Mouse (Mus musculus) CD4-positive, CD25-positive, alpha-beta regulatory T cell, adult 2 months (primary cell): ENCODE results near the gene Fry.

Experiments used
- DNase-seq: peaks from one replicate; pipeline ENCODE4 v3.0.0-alpha.2; 2012; ENCODE audit warnings: low read depth, low spot score

Fry gene

DNA sequence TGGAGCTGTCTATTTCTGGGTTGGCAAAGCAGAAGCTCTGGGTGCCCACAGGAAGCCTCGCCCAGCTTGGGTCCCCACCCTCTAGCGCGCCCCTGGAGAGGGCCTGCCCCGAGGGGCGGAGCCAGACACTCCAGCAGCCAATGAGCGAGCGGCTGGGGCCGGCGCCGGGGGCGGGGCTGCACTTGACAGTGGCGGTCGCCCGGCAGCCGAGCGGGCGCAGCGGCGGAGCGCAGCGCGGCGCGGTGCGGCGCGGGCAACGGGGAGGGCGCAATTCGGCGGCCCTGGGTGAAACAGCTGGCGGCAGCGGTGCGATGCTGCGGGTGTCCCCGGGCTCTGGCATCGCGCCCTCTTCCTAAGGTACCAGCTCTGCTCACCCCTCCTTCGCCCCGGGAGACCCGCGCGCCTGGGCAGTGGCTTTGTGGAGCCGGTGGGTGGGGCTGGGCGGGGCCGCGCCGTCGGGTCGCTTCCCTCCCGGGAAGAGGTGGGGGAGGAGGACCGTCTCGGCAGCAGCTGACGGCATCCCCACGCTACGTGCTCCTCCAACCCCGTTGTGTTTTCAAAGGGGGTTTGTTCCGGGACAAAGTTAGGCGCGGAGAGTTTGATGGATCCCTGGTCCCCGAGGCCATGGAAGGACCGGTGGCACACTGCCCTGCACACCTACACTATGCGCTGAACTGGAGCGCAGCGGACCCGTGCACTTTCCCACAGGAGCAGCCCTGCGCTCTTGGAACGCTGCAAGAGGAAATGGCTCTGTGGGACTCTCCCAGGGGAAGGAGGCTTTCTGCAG, at the start of gene Fry:
TSS of gene Fry (plus strand) at position 191 of the 787 bp plus-strand sequence.
- DNase-seq = peak; percentile 96

DNA sequence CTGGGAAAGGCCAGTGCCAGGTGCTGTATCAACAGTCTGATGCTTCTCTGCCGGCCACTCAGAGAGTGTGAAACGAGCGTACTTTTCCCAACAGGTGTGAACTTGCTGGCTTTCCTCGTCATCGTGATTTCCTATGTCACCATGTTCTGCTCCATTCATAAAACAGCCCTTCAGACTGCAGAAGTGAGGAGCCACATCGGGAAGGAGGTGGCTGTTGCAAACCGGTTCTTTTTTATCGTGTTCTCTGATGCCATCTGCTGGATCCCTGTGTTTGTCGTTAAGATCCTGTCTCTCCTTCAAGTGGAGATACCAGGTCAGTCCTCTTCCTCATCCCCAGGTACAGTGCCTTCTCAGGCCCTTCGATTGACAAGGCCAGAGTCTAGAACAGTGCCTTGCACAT, 48.4 kb upstream of the Fry start:
- no peak for DNase-seq

DNA sequence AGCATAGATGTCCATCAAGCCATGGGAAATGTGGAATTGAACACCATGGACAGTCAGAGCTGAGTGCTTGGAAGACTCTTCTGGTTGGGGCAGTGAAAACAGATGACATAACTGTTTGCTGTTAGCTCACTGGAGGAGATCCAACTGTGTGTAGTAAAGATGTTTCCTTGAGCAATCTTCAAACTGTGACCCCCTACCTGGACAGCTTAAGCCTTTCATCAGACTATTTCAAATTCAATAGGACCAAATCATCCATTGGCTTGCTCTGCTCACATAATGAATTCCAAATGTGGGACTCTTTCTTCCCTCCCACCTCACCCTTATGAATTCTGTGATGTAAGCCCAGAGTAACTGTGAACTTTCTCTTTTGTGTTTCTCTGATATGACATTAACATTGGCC, 46.7 kb upstream of the Fry start:
- no peak for DNase-seq

DNA sequence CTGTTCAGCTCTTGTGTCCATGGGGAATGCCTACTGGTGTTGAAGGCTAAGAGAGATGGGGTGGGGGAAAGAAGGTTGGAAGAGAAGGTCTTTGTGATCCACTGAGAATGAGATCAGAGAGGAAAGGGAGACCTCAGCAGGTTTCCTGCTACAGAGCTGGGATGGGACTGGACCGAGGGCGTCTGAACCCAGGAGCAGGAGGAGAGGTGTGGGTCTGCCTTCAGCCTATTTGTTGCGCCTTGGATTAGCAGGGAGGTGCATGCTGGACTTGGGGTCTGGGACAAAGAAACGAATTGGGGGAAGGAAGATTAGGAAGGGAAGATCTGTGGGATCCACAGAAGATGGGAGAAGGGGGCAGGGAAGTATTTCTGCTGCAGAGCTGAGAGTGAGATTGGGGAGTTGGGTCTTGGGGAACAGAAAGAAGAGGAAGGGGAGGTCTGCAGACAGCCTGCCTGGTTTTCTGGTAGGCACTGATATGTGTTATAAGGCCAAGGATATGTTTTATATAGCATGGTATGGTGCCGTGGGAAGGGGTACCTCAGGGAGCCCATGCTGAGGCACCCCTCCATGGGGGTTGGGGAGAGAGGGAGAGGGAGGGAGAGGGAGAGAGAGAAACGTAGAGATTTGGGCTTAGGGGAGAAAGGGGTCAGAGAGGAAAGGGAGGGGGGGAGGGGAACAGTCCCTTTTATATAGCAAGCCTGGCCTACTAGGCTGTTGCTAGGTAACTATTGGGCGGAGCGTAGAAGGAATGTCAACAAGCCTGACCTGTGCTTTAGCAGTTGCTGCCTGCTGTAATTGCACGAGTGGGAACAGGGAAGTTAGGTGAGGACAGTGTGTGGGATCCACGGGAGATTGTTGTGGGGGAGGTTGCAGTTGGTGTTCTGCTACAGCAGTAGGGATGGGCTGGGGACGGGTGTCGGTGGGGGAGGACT, 38.3 kb upstream of the Fry start:
- DNase-seq = no peak

DNA sequence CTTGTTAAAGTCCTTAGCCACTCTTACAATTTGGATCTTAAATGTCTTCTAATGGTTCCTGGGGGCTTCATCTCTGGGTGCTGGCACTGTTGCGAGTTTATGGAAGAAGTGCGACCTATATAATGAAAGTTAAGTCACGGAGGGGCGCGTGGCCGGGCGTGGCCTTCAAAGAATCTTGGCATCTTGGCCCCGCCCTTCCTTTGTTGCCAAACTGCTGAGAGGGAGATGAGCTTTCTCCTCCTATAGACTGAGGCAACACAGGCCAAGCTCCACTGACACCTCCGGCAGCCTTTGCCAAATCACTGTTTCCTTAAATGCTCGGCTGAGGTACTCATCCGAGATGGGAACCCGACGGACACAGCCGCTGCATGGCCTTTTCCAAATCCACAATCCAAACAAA, 35.7 kb upstream of the Fry start:
- DNase-seq = no peak

DNA sequence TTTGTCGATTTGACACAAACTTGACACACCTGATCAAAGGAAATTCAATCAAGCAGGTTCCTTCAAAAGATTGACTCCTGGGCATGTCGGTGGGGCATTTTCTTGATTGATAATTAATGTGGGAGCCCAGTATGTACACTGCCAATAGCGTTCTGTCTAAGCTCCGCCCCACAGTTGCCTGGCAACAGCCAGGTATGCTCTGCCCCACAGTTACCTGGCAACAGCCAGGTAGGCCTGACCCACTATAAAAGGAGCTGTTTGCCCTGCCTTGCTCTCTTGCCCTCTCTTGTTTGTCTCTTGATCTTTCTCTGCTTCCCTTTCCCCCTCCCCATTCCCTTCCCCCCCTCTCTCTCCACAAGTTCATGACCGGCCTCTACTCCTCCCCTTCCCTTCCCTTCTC, 35.3 kb upstream of the Fry start:
- DNase-seq = no peak

DNA sequence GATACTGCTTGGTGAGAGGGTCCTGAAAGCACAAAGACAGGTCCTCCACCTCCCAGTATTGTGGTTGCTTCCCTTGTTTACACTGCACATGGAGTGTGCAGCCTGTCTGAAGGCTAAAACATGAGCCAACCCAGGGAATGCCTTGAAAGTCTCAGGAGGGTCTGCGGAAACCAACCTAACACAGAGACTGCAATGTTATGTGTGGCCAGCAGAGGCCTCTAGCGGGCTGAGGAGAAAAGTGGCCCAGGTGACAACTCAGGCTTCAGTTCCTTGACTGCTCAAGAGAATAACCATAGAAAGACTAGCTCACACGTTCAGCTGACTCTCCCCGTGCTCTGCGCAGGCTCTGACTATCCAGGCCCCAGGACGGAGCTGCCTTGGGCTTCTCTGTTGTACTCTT, 20.8 kb upstream of the Fry start:
- peak; percentile 74 for DNase-seq

DNA sequence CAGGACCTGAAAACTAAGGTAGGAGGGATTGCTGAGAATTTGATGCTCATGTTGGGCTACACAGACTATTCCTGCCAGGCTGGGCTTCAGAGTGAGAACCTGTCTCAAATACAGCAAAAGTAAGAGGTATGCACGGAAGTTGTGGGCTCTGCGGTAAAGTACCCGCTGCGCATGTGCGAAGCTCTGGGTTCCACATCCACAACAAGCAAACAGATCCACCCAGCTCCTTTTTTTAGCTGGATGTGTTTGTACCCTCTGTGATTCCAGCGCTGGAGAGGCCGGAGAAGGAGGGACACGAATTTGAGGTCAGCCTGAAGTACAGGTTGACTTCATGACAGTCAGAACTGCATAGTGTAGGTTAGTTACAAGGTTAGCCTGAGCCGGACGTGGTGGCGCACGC, 19.7 kb upstream of the Fry start:
- no peak for DNase-seq

DNA sequence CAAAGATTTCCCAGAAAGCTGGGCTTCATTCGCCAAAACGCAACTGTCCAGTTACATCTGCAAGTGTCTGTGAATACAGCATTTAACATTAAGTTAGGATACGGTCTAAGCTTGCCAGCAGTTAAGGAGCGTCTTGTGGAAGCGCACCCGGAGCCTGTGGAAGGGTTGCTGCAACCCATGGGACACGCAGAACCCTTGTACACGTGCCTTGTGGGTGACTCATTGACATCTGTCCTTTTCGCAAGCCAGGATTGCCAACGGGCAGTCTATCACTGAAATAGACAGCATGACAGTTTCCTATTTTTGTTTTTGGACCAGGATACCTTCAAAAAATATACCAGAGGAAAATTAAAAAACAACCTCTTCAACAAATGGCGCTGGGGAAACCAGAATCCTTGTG, 16.7 kb upstream of the Fry start:
- no peak for DNase-seq

DNA sequence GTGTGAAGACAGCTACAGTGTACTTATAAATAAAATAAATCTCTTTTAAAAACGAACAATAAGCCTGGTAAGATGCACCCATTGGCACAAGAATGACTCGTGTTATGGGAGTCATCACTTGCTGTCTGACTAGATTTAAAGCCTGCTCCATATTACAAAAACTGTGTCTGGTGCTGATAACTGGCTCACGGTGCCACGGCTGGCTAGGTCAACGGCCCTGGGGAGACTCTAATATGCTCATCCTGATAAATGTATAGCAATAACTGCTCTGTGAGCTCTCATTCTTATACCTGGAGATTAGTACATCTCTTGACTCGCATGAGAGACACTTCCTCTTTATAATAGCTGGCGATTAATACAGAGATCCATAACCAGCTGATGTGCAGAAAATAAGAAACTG, 12.1 kb upstream of the Fry start:
- no peak for DNase-seq

DNA sequence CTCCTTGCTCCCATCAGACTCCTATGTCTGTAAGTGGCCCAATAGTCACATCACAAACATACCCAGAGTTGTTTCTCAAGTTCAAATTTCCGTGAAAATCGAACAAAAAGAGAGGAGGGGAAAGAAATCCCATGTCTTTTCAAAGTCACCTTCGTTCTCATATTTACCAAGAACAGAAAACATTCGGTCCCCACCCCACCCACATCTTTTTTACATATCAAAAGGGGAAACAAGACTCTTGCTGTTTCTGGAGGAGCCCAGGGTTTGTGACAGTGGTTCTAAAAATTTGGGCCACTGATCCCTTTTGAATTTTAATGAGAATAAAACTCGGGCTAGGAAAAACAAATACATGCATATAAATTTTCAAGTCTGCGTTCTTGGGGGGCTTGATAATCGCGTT, 7.2 kb upstream of the Fry start:
- no peak for DNase-seq

DNA sequence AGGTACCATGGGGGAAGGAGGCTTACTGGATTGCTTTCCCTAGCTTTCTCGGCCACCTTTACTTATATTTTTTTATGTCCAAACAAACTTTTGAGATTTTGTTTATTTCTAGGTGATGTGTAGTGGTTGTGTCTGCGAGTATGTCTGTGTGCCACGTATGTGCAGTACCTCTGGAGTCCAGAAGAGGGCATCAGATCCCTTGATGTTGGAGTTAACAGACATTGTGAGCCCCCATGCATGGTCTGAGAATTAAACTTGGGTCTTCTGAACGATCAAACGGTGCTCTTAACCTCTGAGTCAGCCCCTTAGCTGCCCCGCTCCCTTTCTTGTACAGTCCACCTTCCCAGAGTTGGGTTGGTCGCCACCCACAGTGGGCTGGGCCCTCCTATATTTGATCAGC, 4.4 kb upstream of the Fry start:
- DNase-seq = peak; percentile 62

DNA sequence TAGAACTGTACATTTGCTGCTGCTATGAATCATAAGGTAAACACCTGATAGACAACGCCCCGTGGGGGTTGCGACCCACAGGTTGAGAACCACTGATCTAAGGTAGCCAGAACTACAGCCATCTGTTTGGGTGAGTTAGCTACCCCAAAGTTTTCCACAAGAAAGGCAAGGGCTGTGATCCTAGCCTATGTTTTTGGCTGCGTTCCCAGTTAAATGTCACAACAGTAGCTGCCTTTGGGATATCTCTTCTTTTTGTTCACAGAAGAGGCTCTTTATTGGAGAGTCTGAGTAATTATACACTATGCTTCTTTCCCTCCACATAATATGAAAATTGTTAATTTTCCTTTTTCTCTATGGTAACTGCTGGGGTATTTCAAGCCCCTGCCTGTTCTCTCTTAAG, 3.7 kb upstream of the Fry start:
- no peak for DNase-seq

DNA sequence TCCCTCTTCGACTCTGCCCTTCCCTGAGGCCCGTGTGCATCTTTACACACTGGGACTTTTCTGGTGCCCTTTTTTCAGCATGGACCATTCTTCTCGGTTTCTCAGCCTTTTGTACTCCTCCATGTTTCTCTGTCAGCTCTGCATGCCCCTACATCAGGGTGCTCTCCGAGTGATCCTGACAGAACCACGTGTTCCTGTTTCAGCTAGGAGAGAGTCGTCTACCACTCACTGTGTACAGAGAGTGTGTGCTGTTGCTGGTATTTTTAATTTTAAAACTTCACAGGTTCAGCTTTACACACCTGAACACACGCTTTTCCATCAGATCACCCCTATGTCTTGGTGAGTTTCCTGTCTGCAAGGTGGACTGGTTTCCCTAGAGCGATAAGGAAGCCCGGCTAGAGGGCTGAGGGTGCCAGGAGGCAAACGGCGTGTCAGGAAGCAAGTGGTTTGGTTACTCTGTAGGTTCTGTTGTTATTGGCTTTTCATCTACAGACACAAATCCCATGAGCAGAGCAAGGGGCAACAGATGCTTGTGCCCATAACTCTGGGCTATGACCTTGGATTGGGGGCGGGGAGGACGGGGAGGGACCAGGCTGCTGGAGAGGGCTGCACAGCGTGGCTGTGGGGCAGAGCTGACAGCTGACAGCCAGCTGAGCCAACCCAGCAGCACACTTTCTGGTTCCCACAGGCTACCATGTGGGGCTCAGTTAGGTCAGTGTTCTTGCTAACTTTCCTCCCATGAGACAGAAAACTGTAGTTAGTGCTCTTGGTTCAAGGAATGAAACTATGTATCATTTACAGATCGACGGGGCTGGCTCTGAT, 3.0 kb upstream of the Fry start:
- peak; percentile 23 for DNase-seq

DNA sequence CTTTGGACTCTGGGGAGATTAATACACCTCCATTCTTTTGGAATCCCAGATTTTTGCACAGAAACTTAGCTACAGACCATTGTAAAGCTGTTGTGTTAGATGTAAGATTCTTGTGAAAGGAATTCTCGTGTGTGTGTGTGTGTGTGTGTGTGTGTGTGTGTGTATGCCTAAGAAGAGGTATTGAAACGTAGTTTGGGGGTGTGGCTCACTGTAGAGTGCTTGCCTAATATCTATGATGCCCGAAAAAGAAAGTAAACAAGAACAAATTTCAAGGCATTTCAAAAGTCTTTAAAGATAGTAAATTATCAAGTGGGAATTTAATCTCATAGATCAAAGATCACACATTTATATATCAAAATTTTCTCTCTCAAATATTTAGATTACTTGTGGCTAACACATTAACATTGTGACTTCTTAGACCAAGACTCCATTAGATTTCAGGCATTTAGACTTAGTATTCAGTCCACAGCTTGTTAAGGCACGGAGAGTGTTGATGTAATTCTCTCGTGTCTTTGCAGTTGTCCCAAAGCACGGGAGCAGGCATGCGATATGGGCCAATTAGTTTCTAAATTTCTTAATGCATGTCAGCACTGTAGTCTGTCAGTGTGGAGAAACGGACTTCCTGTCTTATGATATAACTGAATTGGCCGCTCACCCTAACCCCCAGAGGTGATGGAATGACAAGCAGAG, 2.1 kb upstream of the Fry start:
- DNase-seq = peak; percentile 13

DNA sequence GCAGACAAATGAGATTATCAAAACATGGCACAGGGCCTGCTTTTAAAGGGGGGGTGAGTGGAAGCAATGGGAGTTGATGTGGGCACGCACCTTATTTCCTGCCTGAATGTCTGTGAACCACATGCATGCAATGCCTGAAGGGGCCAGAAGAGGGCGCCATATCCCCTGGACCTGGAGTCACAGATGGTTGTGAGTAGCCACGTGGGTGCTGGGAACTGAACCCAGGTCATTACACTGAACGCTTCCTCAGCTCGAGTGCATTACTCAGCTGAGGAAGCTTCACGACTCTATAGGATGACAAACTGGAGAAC, 1.6 kb upstream of the Fry start:
- peak; percentile 67 for DNase-seq

DNA sequence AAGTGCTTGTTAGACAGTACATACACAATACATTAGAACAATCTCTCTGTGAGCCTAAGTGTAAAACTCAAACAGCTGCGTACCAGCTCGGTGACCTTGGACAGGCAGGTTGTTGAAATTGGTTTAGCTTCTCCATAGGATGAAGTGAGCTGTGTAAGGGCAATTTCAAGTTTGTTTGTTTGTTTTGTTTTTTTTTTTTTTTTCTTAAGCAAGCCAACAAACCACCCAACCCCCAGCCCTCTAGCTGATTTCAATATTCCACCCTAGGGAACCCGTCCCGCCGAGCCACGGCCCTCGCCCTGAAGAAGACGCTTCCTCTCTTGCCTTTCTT, 356 bp upstream of the Fry start:
- no peak for DNase-seq

DNA sequence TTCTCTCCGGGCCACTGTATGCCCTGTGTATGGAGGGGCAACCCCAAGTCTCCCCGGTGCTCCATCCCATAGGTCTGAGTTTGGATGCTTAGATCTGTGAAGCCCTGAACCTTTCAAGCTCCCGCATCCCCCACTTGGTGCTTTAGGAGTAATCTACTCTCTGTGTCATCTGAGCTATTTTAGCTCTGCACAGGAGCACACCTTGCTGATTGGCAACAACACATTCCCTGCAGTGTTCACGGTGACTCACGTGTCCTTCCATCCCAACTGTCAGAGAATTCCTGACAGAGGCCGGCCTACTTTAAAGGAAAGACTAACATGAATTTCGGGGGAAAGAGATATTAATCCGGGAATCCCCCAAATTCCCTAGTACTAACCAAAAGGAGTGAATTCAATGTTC, 2.2 kb downstream of the Fry start:
- no peak for DNase-seq

DNA sequence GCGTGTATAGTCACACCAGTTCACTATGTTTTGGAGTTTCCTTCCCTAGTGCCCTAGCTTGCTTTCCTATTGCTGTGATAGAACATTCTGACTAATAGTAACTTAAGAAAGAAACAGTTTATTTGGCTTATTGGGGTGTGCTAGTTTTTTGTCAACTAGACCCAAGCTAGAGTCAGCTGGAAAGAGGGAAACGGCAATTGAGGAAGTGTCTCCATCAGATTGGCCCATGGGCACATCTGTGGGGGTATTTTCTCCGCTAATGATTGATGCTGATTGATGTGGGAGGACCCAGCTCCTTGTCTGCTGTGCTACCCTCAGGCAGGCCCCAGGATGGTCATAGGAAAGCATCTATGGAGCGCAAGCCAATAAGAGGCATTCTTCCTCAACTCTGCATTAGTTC, 3.6 kb downstream of the Fry start:
- no peak for DNase-seq

DNA sequence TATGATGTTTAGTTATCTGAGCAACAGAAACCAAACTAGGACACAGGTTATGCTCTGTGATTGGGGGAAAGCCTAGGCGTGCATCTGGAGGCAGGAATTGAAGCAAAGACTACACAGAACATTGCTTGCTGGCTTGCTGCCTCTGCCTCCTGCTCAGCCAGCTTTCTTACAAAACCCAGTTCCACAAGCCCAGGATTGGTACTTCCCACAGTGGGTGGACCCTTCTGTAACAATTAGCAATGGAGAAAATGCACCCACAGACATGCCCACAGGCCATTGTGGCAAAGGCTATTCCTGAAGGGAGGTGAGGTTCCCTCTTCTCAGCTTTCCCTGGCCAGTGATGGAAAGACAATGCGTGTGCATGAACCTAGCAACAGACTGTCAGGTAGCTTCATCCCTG, 4.1 kb downstream of the Fry start:
- DNase-seq = no peak

DNA sequence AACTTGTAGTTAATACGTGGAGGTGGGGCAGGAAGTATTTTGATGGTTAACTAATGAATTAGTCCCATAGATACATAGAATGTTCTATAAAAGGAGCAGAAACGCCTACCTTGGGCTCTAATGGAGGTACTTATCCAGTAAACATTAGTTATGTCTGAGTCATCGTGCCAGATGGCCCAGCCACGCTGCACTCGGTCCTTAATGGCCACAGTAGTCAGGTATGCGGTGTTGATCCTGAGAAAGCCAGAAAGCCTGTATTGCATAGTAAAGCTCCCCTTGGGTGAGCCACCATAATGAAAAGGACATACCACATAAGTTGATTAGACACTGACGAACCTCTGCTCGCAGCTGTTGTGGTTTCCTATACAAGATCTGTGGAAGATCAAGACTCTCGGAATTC, 7.5 kb downstream of the Fry start:
- no peak for DNase-seq

DNA sequence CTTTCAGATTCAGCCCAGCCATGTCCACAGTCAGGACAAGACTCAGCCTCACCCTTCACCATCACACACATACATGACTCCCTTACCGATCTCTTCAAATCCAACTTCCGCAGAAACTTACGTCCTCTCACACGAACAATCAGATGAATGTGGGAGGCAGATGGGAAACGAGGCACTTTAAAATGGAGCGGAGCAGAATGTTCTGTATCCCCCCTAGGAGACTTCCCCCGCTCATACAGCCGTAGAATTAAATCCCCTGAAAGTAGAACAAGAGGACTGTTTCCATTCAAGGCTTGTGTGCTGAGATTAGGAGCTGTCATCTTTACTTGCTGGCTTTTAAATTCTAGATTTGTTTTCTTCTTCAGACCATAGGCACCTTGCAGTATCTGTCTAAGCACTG, 10.0 kb downstream of the Fry start:
- no peak for DNase-seq
